Mouse (Mus musculus) c-Kit-negative CD71-positive TER-119-positive erythroid progenitor cells, embryonic 14.5 days (primary cell): ENCODE results near the gene Gm10031.

Source experiments
- DNase-seq: peaks from one replicate; pipeline ENCODE4 v3.0.0-alpha.2; 2013; ENCODE audit warnings: low read depth, low spot score

Gene Gm10031

DNA sequence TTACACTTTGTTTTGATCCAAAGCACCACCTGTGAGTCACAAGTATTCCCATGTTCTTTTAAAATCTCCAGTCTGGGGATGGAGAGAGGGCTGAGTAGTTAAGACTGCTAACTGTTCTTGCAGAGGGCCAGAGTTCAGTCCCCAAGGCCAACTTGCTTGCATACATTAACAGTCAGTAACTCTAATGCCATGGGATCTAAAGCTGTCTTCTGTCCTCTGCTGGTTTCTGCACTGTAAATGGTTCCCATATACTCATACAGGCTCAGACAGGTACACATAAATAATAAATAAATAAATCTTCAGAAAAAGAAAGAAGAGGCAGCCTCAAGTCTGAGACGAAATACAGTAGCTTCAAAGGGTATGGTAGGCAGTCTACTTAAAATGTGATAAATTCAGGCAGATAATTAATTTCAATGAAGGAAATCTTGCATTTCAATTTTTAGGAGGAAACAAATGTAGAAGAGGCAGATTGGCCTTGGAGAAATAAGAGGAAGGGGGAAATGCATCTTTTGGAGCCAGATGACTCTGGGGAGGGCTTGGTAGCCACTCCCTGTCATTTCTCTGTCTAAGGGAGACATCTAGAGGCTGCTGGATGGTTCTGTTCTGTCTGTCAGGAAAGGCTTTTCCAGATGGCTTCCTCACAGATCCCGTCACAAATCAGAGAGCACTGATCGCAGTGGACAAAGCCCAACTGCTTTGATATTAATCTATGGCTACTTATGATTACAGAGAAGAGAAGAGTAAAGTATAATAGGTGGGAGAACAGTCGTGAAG, 16.2 kb downstream of the Gm10031 start:
- no peak for DNase-seq

- no peak for DNase-seq
Measured at GRCm38 (mm10) chr1:156543999-156544398, 20.2 kb downstream of the Gm10031 start.

DNA sequence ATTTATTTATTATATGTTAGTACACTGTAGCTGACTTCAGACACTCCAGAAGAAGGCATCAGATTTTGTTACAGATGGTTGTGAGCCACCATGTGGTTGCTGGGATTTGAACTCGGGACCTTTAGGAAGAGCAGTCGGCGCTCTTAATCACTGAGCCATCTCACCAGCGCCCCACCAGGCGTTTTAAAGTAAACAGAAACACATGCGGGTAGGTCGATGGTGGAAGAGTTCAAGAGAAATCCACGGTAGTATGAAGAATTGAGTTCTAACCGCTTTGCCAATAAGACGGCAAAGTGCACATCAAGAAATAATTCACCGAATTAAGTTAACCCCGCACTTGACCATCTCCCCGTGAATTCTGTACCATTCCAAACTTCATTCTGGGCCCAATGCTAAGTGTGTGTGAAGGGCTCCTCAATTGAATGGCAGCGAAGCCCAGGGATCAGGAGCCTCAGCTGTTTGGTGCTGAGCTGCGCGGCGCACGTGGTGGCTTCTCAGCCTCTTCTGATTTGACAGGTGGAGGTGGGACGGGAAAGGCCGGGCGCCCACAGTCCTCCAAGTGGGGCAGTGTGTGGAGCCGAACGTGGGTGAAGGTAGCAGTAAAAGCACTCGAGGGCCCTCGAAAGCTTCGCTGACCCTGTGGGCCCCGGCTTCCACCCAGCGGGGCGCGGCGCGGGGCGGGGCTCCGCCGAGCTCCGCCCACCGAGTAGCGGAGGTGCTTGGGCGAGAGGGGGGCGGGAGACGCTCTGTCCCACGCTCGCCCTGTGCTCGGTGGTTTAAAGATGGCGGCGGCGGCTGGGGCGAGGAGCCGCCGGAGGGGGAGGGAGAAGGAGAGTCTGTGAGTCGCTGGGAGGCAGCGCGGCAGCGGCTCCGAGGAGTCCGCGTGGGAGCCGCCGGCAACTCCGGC, 34.5 kb downstream of the Gm10031 start, which contains the start of gene Abl2:
Gene Abl2, plus strand, starts transcription at position 763 of the 907 bp plus-strand sequence.
- peak; percentile 72 for DNase-seq

GRCm38 (mm10) chr1:156558950-156559640, 35.3 kb downstream of the Gm10031 start:
- DNase-seq: peak; percentile 12

- DNase-seq: no peak
Measured at GRCm38 (mm10) chr1:156559641-156560020, 35.8 kb downstream of the Gm10031 start.

DNA sequence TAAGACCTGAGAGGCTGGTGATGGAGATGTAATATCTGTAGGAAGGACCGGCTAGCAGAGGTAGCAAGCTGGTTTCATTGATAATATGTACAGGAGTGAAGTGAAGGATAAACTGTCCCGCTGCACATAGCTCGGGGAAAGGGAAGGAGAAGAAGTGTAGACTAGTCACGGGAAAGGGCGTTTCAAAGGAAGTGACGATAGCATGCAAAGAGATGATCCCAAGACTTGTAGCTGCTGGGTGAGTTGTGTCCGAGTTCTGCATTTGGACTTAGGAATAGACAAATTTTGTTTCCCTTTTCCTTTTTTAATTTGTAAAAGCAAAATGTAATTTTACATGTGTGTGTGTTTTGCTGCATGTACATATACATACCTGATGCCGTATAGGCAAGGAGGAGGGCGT, 36.7 kb downstream of the Gm10031 start:
- DNase-seq: no peak

GRCm38 (mm10) chr1:156565328-156565727, 41.5 kb downstream of the Gm10031 start:
- no peak for DNase-seq

DNA sequence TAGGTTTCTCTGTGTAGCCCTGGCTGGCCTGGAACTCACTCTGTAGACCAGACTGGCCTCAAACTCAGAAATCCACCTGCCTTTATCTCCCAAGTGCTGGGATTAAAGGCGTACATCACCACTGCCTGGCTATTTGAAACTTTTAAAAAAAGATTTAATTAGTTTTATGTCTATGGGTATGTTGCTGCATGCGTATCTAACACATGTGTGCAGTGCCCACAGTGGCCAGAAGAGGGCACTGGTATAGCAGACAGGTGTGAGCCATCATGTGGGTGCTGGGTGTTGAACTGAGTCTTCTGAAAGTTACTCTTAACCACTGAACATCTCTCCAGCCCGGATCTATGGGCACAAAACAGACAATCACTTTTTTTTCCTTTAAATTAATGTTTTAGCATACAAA, 42.3 kb downstream of the Gm10031 start:
- peak; percentile 33 for DNase-seq

GRCm38 (mm10) chr1:156569615-156570014, 45.8 kb downstream of the Gm10031 start:
- DNase-seq: no peak

GRCm38 (mm10) chr1:156572952-156573351, 49.1 kb downstream of the Gm10031 start:
- DNase-seq: no peak
